Mouse (Mus musculus) mouse embryonic stem cell (cell line): ENCODE measurements around the gene Cd22.
"Not testable (repeated sequence)": the region's sequence is repeated elsewhere in the genome, so short reads cannot be mapped to it uniquely, and the experiment has no call there.

ENCODE experiments used
- in situ Hi-C, 2 experiments: fragments of 300-500 bp; cut with MboI; formaldehyde crosslinking; loops; 1 replicate in 1 of 2; 3 replicates in 1 of 2; pipeline ENCODE4 v1.14.3; 2019 to 2020; ENCODE audit warnings: low sequenced_read_pairs in 2 of 2, low pct_unique_long_range_greater_than_20kb in 1 of 2, mixed read lengths in 1 of 2; ENCODE audit not compliant: unreplicated experiment in 1 of 2

Cd22 gene

GRCm38 (mm10) chr7:30832261-30832660 is 47.9 kb downstream of the Cd22 start:
- in situ Hi-C loops: no loop called here

GRCm38 (mm10) chr7:30829428-30829827 is 50.7 kb downstream of the Cd22 start:
- in situ Hi-C loops: no loop called here

GRCm38 (mm10) chr7:30828871-30829270 is 51.3 kb downstream of the Cd22 start:
- in situ Hi-C loops: not testable (repeated sequence)

- in situ Hi-C loops: no loop called here
Measured at GRCm38 (mm10) chr7:30826660-30827059, 53.5 kb downstream of the Cd22 start.

GRCm38 (mm10) chr7:30824306-30824705 is 55.8 kb downstream of the Cd22 start:
- in situ Hi-C loops: no loop called here

GRCm38 (mm10) chr7:30823675-30824074 is 56.5 kb downstream of the Cd22 start, which contains the start of gene Ffar2:
TSS of gene Ffar2 (minus strand) at chr7:30823775.
- in situ Hi-C loops: no loop called here

- in situ Hi-C loops: no loop called here
Measured at GRCm38 (mm10) chr7:30821532-30821931, 58.6 kb downstream of the Cd22 start.

- in situ Hi-C loops: no loop called here
Measured at GRCm38 (mm10) chr7:30820854-30821445, 59.2 kb downstream of the Cd22 start.

GRCm38 (mm10) chr7:30820131-30820530 is 60.0 kb downstream of the Cd22 start:
- in situ Hi-C loops: no loop called here
